Mouse (Mus musculus) liver, embryonic 16.5 days (tissue): ENCODE results near the gene Plekha4. TPM values are rescaled to one million over a fixed set of nuclear protein-coding genes. Genes with fewer than 3 reads are reported as not detected.

Source experiments
- ATAC-seq: fragments of 200-750 bp; cut with Nextera tagmentation; 2 replicates; pipeline ENCODE4 v1.8.0; 2017; ENCODE audit warnings: low read depth, mild to moderate bottlenecking, moderate number of reproducible peaks, moderate library complexity
- H3K27ac ChIP-seq: fragments of 300-500 bp; sonication (generic); 2 replicates; pipeline ENCODE4 v1.5.1; 2014; ENCODE audit warnings: mild to moderate bottlenecking, low read length
- H3K27me3 ChIP-seq: fragments of 300-500 bp; sonication (generic); 2 replicates; pipeline ENCODE4 v1.6.1; 2014; ENCODE audit warnings: low read depth, low read length, mixed read lengths; ENCODE audit not compliant: control insufficient read depth, insufficient read depth
- H3K36me3 ChIP-seq: fragments of 300-500 bp; sonication (generic); 2 replicates; pipeline ENCODE4 v1.6.1; 2014; ENCODE audit warnings: mild to moderate bottlenecking; ENCODE audit not compliant: control insufficient read depth, insufficient read depth
- H3K4me1 ChIP-seq: fragments of 300-500 bp; sonication (generic); 2 replicates; pipeline ENCODE4 v1.6.1; 2014; ENCODE audit warnings: low read depth, low read length, mixed read lengths; ENCODE audit not compliant: control insufficient read depth
- H3K4me2 ChIP-seq: fragments of 300-500 bp; sonication (generic); 2 replicates; pipeline ENCODE4 v1.6.1; 2014; ENCODE audit warnings: low read depth, low read length, mixed read lengths
- H3K4me3 ChIP-seq: fragments of 300-500 bp; sonication (generic); 2 replicates; pipeline ENCODE4 v1.5.1; 2014; ENCODE audit warnings: low read depth, mild to moderate bottlenecking, low read length
- H3K9ac ChIP-seq: fragments of 300-500 bp; sonication (generic); 2 replicates; pipeline ENCODE4 v1.6.1; 2014; ENCODE audit warnings: low read depth, low read length
- H3K9me3 ChIP-seq: fragments of 300-500 bp; sonication (generic); replicated peaks from 2 replicates; pipeline ENCODE4 v1.6.1; 2016; ENCODE audit warnings: low read length; ENCODE audit not compliant: control insufficient read depth
- WGBS: fragments of 180-500 bp; shearing (Covaris S2); extraction: QIAGEN DNeasy Blood & Tissue Kit; methylation state at CpG from one replicate; pipeline ENCODE4 v1.1.7; 2014; ENCODE audit not compliant: insufficient replicate concordance; 5-methylcytosine and 5-hydroxymethylcytosine counted together
- polyA plus RNA-seq: library from polyadenylated mRNA; unstranded; fragments of >200 nt; fragmentation: Nextera tagmentation; extraction: Ambion mirVana; gene quantifications from 2 replicates; pipeline ENCODE4 v1.2.1, GENCODE M21; 2015

Plekha4 gene
- polyA plus RNA-seq, 1 experiment from 2014 or later: 0.78 TPM

DNA sequence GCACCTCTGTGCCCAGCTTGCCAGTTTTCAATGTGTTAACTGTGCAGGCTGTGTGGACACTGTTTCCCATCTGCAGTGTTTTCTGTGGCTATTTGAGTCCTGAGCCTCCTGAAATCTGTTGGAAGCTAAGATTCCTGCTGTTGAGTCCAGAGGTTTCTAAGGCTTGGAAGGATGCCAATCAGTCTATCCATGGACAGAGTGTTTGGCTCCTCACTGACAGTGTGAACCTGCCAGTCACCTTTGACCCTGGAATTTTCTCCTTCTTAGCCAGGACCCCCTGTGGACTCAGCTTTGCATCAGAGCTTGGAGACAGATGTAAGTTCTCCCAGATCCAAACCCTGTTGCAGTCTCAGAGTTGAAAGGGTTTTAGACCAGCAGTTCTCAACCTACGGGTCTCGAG lies 14.1 kb downstream of the Plekha4 start:
- Histone ChIP-seq H3K27ac (no peak overlapping the region), H3K4me2 (no peak overlapping the region), H3K4me1 (no peaks in the 10 kb centered on the region; the same call in 1 of the 2 replicates), H3K9ac (no peak overlapping the region), H3K9me3 (no peaks in the 10 kb centered on the region; the same call in 1 of the 2 replicates), H3K27me3 (peaks cover 8% of the 10 kb centered on the region), H3K36me3 (no peaks in the 10 kb centered on the region), H3K4me3 (no peak overlapping the region)
- WGBS: 69% methylated on average over 2 of the region's 2 CpGs
- ATAC-seq: 0 out of 2 replicates have a peak, but pooled peaks have one; percentile 41

- 51% methylated on average over 1 of the region's 1 CpGs for WGBS
- Histone ChIP-seq H3K9ac (no peak overlapping the region), H3K27me3 (no peaks in the 10 kb centered on the region), H3K36me3 (no peaks in the 10 kb centered on the region), H3K4me1 (no peaks in the 10 kb centered on the region; the same call in 1 of the 2 replicates), H3K4me3 (no peak overlapping the region), H3K27ac (no peak overlapping the region), H3K9me3 (no peaks in the 10 kb centered on the region; the same call in 1 of the 2 replicates), H3K4me2 (no peak overlapping the region)
- no peak for ATAC-seq
Measured at GRCm38 (mm10) chr7:45544525-45544924, 18.4 kb downstream of the Plekha4 start.

- Histone ChIP-seq H3K4me2 (no peak overlapping the region), H3K9me3 (no peaks in the 10 kb centered on the region; the same call in 1 of the 2 replicates), H3K4me1 (peaks cover 4% of the 10 kb centered on the region), H3K9ac (no peak overlapping the region), H3K4me3 (no peak overlapping the region), H3K27ac (no peak overlapping the region), H3K36me3 (no peaks in the 10 kb centered on the region), H3K27me3 (no peaks in the 10 kb centered on the region)
- 76% methylated on average over 16 of the region's 16 CpGs for WGBS
- no peak for ATAC-seq
Measured at GRCm38 (mm10) chr7:45549641-45550436, 23.7 kb downstream of the Plekha4 start.

- no peaks in the 10 kb centered on the region for H3K36me3 ChIP-seq
- H3K27ac ChIP-seq: no peak overlapping the region
- H3K4me3 ChIP-seq: no peak overlapping the region
- ATAC-seq: peak; percentile 12; the same call in 1 of the 2 replicates
- H3K27me3 ChIP-seq: no peaks in the 10 kb centered on the region
- no peaks in the 10 kb centered on the region for H3K9me3 ChIP-seq
- no peak overlapping the region for H3K4me2 ChIP-seq
- H3K9ac ChIP-seq: no peak overlapping the region
- WGBS: 68% methylated on average over 11 of the region's 11 CpGs
- H3K4me1 ChIP-seq: peaks cover 4% of the 10 kb centered on the region
Measured at GRCm38 (mm10) chr7:45550821-45551511, 24.8 kb downstream of the Plekha4 start.

DNA sequence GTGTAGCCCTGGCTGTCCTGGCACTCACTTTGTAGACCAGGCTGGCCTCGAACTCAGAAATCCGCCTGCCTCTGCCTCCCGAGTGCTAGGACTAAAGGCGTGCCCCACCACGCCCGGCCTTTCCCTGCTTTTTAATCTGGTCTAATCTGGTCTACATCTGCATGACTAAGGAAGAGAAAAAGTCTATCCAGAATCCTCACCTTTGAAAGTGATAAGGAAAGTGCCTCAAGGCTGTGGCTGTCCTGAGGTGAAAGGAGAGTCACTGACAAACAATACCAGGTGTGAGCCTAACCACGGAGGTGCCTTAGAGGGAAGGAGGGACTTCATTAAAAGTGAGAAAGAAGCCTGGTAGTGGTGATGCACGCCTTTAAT lies 25.4 kb downstream of the Plekha4 start:
- no peaks in the 10 kb centered on the region for H3K9me3 ChIP-seq
- 47% methylated on average over 8 of the region's 8 CpGs for WGBS
- H3K9ac ChIP-seq: no peak overlapping the region
- H3K36me3 ChIP-seq: no peaks in the 10 kb centered on the region
- no peak overlapping the region for H3K4me2 ChIP-seq
- ATAC-seq: no peak
- peaks cover 4% of the 10 kb centered on the region for H3K4me1 ChIP-seq
- no peak overlapping the region for H3K27ac ChIP-seq
- H3K4me3 ChIP-seq: no peak overlapping the region
- no peaks in the 10 kb centered on the region for H3K27me3 ChIP-seq

DNA sequence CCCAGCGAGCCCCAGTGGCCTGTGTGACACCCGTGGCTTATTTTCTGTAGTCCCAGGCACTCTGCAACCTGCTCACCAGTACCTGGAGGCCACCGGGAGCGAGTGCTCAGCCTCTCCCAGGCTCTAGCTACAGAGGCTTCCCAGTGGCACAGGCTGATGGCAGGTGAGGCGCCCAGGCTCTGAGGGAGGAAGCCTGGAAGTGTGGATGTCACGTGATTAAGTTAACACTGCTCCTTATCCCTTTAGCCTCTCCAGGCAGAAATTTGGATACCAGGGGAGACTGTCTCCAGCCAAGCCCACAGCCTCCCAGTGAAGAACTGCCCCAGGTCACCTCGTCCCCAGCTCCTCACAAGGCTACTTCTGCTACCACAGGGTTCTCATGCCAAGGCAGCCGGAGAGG lies 27.4 kb downstream of the Plekha4 start:
- no peak overlapping the region for H3K4me2 ChIP-seq
- no peak overlapping the region for H3K27ac ChIP-seq
- WGBS: 60% methylated on average over 8 of the region's 8 CpGs
- no peak overlapping the region for H3K4me3 ChIP-seq
- no peaks in the 10 kb centered on the region for H3K9me3 ChIP-seq
- H3K4me1 ChIP-seq: peaks cover 4% of the 10 kb centered on the region
- H3K9ac ChIP-seq: no peak overlapping the region
- 0 out of 2 replicates have a peak, but pooled peaks have one; percentile 3 for ATAC-seq
- H3K36me3 ChIP-seq: no peaks in the 10 kb centered on the region
- no peaks in the 10 kb centered on the region for H3K27me3 ChIP-seq

- Histone ChIP-seq H3K4me3 (no peak overlapping the region), H3K9me3 (no peaks in the 10 kb centered on the region), H3K27me3 (no peaks in the 10 kb centered on the region), H3K4me1 (peaks cover 4% of the 10 kb centered on the region), H3K27ac (no peak overlapping the region), H3K36me3 (no peaks in the 10 kb centered on the region), H3K9ac (no peak overlapping the region), H3K4me2 (no peak overlapping the region)
- 48% methylated on average over 2 of the region's 2 CpGs for WGBS
- ATAC-seq: peak; percentile 19; the same call in 1 of the 2 replicates
Measured at GRCm38 (mm10) chr7:45553990-45554389, 27.9 kb downstream of the Plekha4 start.

- H3K27ac ChIP-seq: no peak within 1 kb of the TSS
- H3K36me3 ChIP-seq: no peaks in the 10 kb centered on the region
- WGBS: 47% methylated on average over 8 of the region's 8 CpGs
- ATAC-seq: no peak
- no peaks in the 10 kb centered on the region for H3K9me3 ChIP-seq
- H3K27me3 ChIP-seq: no peaks in the 10 kb centered on the region
- no peak within 1 kb of the TSS for H3K9ac ChIP-seq
- H3K4me2 ChIP-seq: no peak within 1 kb of the TSS
- no peak within 1 kb of the TSS for H3K4me3 ChIP-seq
- H3K4me1 ChIP-seq: peaks cover 4% of the 10 kb centered on the region
Measured at GRCm38 (mm10) chr7:45554744-45555143, 28.6 kb downstream of the Plekha4 start, which contains the start of gene Hsd17b14. Gene Hsd17b14, plus strand, starts transcription at chr7:45554893.

GRCm38 (mm10) chr7:45555787-45556186 lies 29.7 kb downstream of the Plekha4 start:
- Histone ChIP-seq H3K27ac (no peak overlapping the region), H3K4me1 (peaks cover 9% of the 10 kb centered on the region), H3K27me3 (no peaks in the 10 kb centered on the region), H3K4me2 (no peak overlapping the region), H3K9me3 (no peaks in the 10 kb centered on the region), H3K9ac (no peak overlapping the region), H3K4me3 (no peak overlapping the region), H3K36me3 (no peaks in the 10 kb centered on the region)
- 21% methylated on average over 8 of the region's 8 CpGs for WGBS
- 0 out of 2 replicates have a peak, but pooled peaks have one; percentile 32 for ATAC-seq
